8 mouse cellular contexts compared by ENCODE assay signal in genomic region chr2:72475423-72475796, GRCm38 (mm10). TPM values are rescaled to one million over a fixed set of nuclear protein-coding genes. Genes with fewer than 3 reads are reported as not detected.
DNase-seq lines count a peak whose midpoint lies in the region; ATAC-seq and TF ChIP-seq lines count a peak whose summit lies in the region.

No protein-coding gene starts in this region.

- H3K9ac ChIP-seq in lung, embryonic 15.5 days, result peak overlapping the region; percentile 64
- peak overlapping the region; percentile 72 for H3K9ac ChIP-seq in embryonic facial prominence, embryonic 15.5 days
- peak overlapping the region; percentile 71 for H3K9ac ChIP-seq in intestine, postnatal 0 days (ENCODE audit: low read depth, low read length)
- no peak overlapping the region for H3K9ac ChIP-seq in neural tube, embryonic 15.5 days (replicated peaks)

- no peak; the same call in 1 of the 2 replicates for ATAC-seq in lung, embryonic 15.5 days (ENCODE audit: borderline replicate concordance, extremely low read depth, low FRiP score, low TSS enrichment)
- no peak for ATAC-seq in embryonic facial prominence, embryonic 15.5 days (ENCODE audit: insufficient number of reproducible peaks, low FRiP score, low TSS enrichment, low read depth)
- no peak for ATAC-seq in intestine, postnatal 0 days
- ATAC-seq in neural tube, embryonic 15.5 days (ENCODE audit: low FRiP score), result 0 out of 2 replicates have a peak, but pooled peaks have one; percentile 8

- peak overlapping the region; percentile 69 for H3K4me3 ChIP-seq in lung, embryonic 15.5 days
- peak overlapping the region; percentile 90 for H3K4me3 ChIP-seq in embryonic facial prominence, embryonic 15.5 days (replicated peaks)
- peak overlapping the region; percentile 86 for H3K4me3 ChIP-seq in intestine, postnatal 0 days (ENCODE audit: low read depth, low read length)
- H3K4me3 ChIP-seq in neural tube, embryonic 15.5 days (replicated peaks), result peak overlapping the region; percentile 91

- DNase-seq in lung, postnatal 25 days (ENCODE audit: low spot score), result no peak
- no peak for DNase-seq in adrenal gland, adult (ENCODE audit: inconsistent age in 2 of 2, low spot score in 1 of 2)
- no peak for DNase-seq in frontal cortex, adult 2 months (ENCODE audit: extremely low spot score in 1 of 2, low spot score in 1 of 2)
- DNase-seq in embryo, embryonic 10.5 days (ENCODE audit: low spot score), result no peak

- under 1% methylated on average over 7 of the region's 7 CpGs for WGBS in lung, embryonic 15.5 days
- 1% methylated on average over 7 of the region's 7 CpGs for WGBS in embryonic facial prominence, embryonic 15.5 days
- WGBS in intestine, postnatal 0 days, result 0% methylated on average over 7 of the region's 7 CpGs
- 0% methylated on average over 7 of the region's 7 CpGs for WGBS in neural tube, embryonic 15.5 days

- H3K4me1 ChIP-seq in lung, embryonic 15.5 days, result peaks cover 33% of the 10 kb centered on the region
- peaks cover 25% of the 10 kb centered on the region for H3K4me1 ChIP-seq in embryonic facial prominence, embryonic 15.5 days
- H3K4me1 ChIP-seq in intestine, postnatal 0 days (replicated peaks; ENCODE audit: control insufficient read depth, insufficient read depth, low read length), result peaks cover 4% of the 10 kb centered on the region; the same call in 1 of the 2 replicates
- H3K4me1 ChIP-seq in neural tube, embryonic 15.5 days, result peaks cover 21% of the 10 kb centered on the region

- H3K36me3 ChIP-seq in lung, embryonic 15.5 days, result peaks cover 13% of the 10 kb centered on the region
- H3K36me3 ChIP-seq in embryonic facial prominence, embryonic 15.5 days, result peaks cover 7% of the 10 kb centered on the region; the same call in 1 of the 2 replicates
- H3K36me3 ChIP-seq in intestine, postnatal 0 days (ENCODE audit: control insufficient read depth, insufficient read depth), result peaks cover 3% of the 10 kb centered on the region; the same call in 1 of the 2 replicates
- H3K36me3 ChIP-seq in neural tube, embryonic 15.5 days, result no peaks in the 10 kb centered on the region

- no peak for TF ChIP-seq CTCF in intestine, postnatal 0 days (IDR thresholded peaks at IDR 0.05; ENCODE audit: low read depth)

- peak overlapping the region; percentile 70 for H3K4me2 ChIP-seq in lung, embryonic 15.5 days
- H3K4me2 ChIP-seq in embryonic facial prominence, embryonic 15.5 days (replicated peaks), result peak overlapping the region; percentile 71
- H3K4me2 ChIP-seq in intestine, postnatal 0 days (replicated peaks; ENCODE audit: low read depth), result peak overlapping the region; percentile 89
- peak overlapping the region; percentile 97 for H3K4me2 ChIP-seq in neural tube, embryonic 15.5 days

- H3K27me3 ChIP-seq in lung, embryonic 15.5 days, result no peaks in the 10 kb centered on the region
- no peaks in the 10 kb centered on the region; the same call in 1 of the 2 replicates for H3K27me3 ChIP-seq in embryonic facial prominence, embryonic 15.5 days
- H3K27me3 ChIP-seq in intestine, postnatal 0 days (replicated peaks; ENCODE audit: control insufficient read depth, insufficient read depth, low read length), result no peaks in the 10 kb centered on the region
- H3K27me3 ChIP-seq in neural tube, embryonic 15.5 days (replicated peaks), result peaks cover 17% of the 10 kb centered on the region

- H3K27ac ChIP-seq in lung, embryonic 15.5 days, result peak overlapping the region; percentile 89
- H3K27ac ChIP-seq in embryonic facial prominence, embryonic 15.5 days (replicated peaks), result peak overlapping the region; percentile 89
- peak overlapping the region; percentile 87; the same call in 1 of the 2 replicates for H3K27ac ChIP-seq in intestine, postnatal 0 days (ENCODE audit: low read depth, low read length)
- H3K27ac ChIP-seq in neural tube, embryonic 15.5 days (replicated peaks), result no peak overlapping the region

- H3K9me3 ChIP-seq in lung, embryonic 15.5 days, result no peaks in the 10 kb centered on the region
- H3K9me3 ChIP-seq in embryonic facial prominence, embryonic 15.5 days (replicated peaks), result no peaks in the 10 kb centered on the region
- H3K9me3 ChIP-seq in intestine, postnatal 0 days (ENCODE audit: control insufficient read depth), result no peaks in the 10 kb centered on the region
- H3K9me3 ChIP-seq in neural tube, embryonic 15.5 days (replicated peaks), result no peaks in the 10 kb centered on the region

RNA-seq across cellular contexts. Expression of gene Cdca7, which starts 0.5 kb away (rescaled TPM):
- 149 and 157 TPM in 2 replicates for polyA plus RNA-seq in lung, embryonic 15.5 days (2015; fragmentation: Nextera tagmentation; extraction: Ambion mirVana)
- 102 and 103 TPM in 2 replicates for polyA plus RNA-seq in embryonic facial prominence, embryonic 15.5 days (2015; fragmentation: Nextera tagmentation; extraction: Ambion mirVana)
- 32.5 and 33.4 TPM in 2 replicates for polyA plus RNA-seq in intestine, postnatal 0 days (2015; fragmentation: Nextera tagmentation; extraction: Ambion mirVana)
- 14.0 and 57.1 TPM in 2 replicates for polyA plus RNA-seq in neural tube, embryonic 15.5 days (2015; fragmentation: Nextera tagmentation; extraction: Ambion mirVana)
- 24.5 and 29.6 TPM in 2 replicates for polyA plus RNA-seq in frontal cortex, adult 2 months (2012; rRNA removed)
